Mouse (Mus musculus) erythroid progenitor cell, adult 5-6 weeks (primary cell): ENCODE measurements around the gene Rasgef1b. TPM values are rescaled to one million over a fixed set of nuclear protein-coding genes. Genes with fewer than 3 reads are reported as not detected.

ENCODE experiments used
- ATAC-seq: replicated peaks from 2 replicates; pipeline ENCODE4 v1.8.0; 2016; ENCODE audit warnings: moderate number of reproducible peaks, mild to moderate bottlenecking, moderate TSS enrichment, inconsistent platforms; ENCODE audit not compliant: poor library complexity, low FRiP score, severe bottlenecking
- total RNA-seq, 2 experiments: library from RNA; stranded (forward) in 1 of 2; stranded (reverse) in 1 of 2; fragments of 150-400 nt in 1 of 2; fragments of 186-747, 209-891 nt in 1 of 2; gene quantifications; 2 replicates each; pipeline versions ENCODE4 v1.2.3 to v1.2.4; 2015 to 2017; ENCODE audit warnings: low replicate concordance in 2 of 2

The Rasgef1b gene
- total RNA-seq, 2 experiments from 2014 or later: 0.42 TPM; not detected in 1

DNA sequence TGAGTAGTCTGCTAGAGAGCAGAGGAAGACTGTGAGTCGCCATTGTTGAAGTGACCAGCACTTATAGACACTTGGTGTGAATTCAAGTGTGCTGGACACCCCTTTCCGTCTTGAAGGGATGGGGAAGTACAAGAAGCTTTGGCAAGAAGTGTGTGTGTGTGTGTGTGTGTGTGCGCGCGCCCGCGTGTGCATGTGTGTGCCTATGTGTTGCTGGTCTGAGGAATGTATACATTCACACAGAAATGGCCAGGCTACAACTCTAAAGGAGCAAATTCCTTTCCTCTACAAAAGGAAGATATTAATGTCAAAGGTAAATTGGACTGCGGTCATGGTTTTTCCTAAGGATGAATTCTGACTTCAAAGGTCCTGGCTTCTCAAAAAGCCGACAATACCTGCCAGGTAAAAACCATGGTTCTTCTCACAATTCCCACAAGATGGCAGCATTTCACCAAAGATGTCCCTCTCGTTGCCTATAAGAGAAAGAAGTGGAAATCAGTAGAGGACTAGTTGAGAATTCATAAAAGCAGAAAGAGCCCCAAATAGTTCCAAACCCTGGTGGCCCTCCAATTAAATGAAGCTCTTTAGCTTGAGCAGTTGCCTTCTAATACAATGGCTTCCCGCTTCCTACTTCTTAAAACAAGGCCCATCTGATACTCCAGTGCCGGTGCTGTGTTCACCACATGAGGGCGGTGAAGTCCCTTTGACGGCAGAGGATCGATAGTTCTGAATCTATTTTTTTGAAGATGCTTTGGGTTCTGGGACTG is 526.6 kb downstream of the Rasgef1b start:
- ATAC-seq: no peak

GRCm38 (mm10) chr5:99195436-99195835 is 533.4 kb downstream of the Rasgef1b start:
- ATAC-seq: no peak

DNA sequence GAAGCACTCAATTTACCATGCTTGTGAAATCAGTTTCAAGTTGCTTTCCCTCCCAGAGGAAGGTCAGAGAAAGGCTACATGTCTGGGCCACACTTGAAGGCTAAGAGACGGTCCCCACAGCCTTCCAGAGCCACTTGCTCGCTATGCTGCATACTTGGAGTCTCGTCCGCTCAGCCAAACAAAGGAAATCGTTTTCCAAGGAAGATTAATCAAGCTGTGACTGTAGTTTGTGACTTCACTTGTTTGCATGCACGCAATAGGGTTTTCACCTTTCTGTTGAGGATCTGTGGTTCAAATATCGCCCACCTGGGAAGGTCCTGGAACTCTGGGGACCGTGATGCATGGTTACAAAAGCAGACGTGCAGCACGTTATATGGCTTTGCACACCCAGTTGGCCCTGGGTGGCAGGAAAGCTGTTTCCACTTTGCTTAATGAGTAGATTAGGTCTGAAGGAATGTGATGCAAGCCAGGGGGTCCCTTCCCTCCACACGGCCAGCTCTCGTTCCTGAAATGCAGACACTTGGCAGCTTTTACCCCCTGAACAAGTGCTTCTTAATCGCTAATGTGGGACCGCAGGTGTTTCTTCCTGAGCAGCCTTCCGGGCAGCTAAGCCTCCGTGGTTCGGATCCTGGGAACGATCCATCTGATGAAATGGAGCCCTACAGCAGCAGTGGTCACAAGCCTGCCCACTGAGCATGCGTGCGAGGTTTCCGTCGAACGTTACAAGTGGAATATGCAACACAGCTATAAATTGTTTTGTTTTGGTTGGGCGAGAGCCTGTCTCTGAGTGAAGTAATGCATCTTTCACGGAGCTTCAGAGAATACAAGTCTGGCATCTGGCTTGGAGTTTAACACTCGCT is 537.7 kb downstream of the Rasgef1b start:
- no peak for ATAC-seq

- no peak for ATAC-seq
Observed at GRCm38 (mm10) chr5:99183637-99184036, 545.2 kb downstream of the Rasgef1b start.

- ATAC-seq: no peak
Observed at GRCm38 (mm10) chr5:99174608-99175385, 554.1 kb downstream of the Rasgef1b start.

- ATAC-seq: no peak
Observed at GRCm38 (mm10) chr5:99169836-99170235, 559.0 kb downstream of the Rasgef1b start.

- no peak for ATAC-seq
Observed at GRCm38 (mm10) chr5:99167767-99168166, 561.1 kb downstream of the Rasgef1b start.

Other genes starting within 250 kb of the Rasgef1b start
- not detected in 2 replicates for gene Vamp9, start 177.2 kb upstream of the Rasgef1b start, total RNA-seq (2015; ENCODE audit: low replicate concordance)
- gene Vamp9, start 177.2 kb upstream of the Rasgef1b start, total RNA-seq (2017; ENCODE audit: low replicate concordance): not detected in 2 replicates
- 231 and 281 TPM in 2 replicates for gene Hnrnpd, start 249.9 kb upstream of the Rasgef1b start, total RNA-seq (2015; ENCODE audit: low replicate concordance)
- 118 and 215 TPM in 2 replicates for gene Hnrnpd, start 249.9 kb upstream of the Rasgef1b start, total RNA-seq (2017; ENCODE audit: low replicate concordance)
- 8.8 TPM in 1 of 2 replicates, not detected in the other for gene 4930524J08Rik, start 250.0 kb upstream of the Rasgef1b start, total RNA-seq (2015; ENCODE audit: low replicate concordance)
- 3.9 TPM in 1 of 2 replicates, not detected in the other for gene 4930524J08Rik, start 250.0 kb upstream of the Rasgef1b start, total RNA-seq (2017; ENCODE audit: low replicate concordance)